Mouse (Mus musculus) erythroblast, embryonic 14.5 days (primary cell): ENCODE measurements around the gene Ntng1.

Experiments
- GATA1 ChIP-seq: IDR thresholded peaks from 2 replicates; pipeline ENCODE4 v1.6.1; 2012; ENCODE audit warnings: low read length, inconsistent platforms, mixed read lengths
- TAL1 ChIP-seq: IDR thresholded peaks from 3 replicates; pipeline ENCODE4 v1.6.1; 2012; ENCODE audit warnings: low read length, inconsistent platforms, mixed read lengths

DNA sequence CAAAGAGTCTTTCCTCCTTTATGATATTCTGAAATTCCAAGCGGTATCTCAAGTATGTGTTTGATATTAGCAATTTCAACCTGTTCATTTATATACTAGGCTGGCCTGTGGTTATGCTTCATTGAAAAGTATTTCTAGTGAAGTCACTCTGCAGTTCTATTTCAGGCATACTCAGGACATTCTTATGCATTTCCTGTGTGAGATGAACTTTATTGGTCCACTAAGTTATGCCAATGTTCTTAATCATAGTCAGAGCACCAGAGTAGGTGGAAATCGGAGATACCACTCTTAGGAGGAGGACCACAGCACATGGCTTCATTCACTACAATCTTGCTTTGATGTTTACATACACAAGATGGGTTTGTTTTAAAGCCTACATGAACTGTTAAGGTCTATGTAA lies 99.6 kb downstream of the Ntng1 start:
- TF ChIP-seq TAL1 (no peak), GATA1 (no peak)
